Mouse (Mus musculus) adrenal gland, adult (tissue): Measurements from ENCODE around the gene Tmed10.
A peak's percentile ranks its signal among the peaks of the same experiment; 100 is the strongest.

Experiments used
- DNase-seq, 2 experiments: peaks; one replicate each; pipeline ENCODE4 v3.0.0; 2022 to 2023; ENCODE audit warnings: low spot score in 1 of 2; ENCODE audit not compliant: inconsistent age in 2 of 2

Gene Tmed10

GRCm38 (mm10) chr12:85378271-85378670 lies 3.6 kb upstream of the Tmed10 start:
- DNase-seq, result no peak

DNA sequence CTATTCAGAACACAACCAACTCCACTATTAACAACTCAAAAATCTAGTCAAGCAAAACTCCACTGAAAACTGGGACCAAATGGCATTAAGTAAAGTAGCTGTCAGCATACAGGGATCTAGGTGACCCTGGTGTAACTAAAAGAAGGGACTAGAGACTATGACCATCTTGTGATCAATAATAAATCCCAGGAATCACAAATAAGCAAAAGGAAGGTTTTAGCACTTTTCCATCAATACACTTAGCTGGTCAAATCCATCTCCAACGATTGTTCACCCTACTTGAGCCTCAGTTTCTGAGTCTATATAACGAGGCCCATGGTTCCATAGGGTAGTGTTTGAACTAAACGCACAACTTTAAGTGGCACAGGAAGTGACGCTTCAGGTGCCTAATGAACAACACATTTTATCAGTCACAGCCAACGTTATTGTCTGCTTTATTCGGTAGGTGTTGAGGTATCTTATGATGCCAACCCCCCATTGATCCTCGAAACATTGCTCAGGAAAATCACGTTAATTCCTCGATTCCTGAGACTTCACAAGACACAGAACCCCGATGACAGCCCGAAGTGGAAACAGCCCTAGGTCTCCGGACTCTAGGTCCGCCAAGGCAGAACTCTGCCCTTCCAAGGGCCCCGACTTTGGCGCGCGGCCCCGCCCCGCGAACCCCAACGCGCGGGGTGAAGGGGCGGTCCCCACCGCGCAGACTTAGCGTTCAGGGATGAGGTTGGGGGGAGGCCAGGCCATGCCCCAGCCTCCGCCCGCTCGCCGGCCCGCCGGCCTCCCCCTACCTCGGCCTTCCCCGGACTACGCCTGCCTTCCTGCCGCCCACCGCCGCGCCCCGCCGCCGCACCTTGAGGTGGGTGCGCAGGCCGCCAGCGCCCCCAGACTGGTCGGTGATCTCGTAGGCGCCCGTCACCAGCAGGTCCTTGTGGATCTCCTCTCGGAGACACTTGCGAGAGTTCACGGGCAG lies 771 bp downstream of the Tmed10 start:
- peak; percentile 86 to 94 for DNase-seq

DNA sequence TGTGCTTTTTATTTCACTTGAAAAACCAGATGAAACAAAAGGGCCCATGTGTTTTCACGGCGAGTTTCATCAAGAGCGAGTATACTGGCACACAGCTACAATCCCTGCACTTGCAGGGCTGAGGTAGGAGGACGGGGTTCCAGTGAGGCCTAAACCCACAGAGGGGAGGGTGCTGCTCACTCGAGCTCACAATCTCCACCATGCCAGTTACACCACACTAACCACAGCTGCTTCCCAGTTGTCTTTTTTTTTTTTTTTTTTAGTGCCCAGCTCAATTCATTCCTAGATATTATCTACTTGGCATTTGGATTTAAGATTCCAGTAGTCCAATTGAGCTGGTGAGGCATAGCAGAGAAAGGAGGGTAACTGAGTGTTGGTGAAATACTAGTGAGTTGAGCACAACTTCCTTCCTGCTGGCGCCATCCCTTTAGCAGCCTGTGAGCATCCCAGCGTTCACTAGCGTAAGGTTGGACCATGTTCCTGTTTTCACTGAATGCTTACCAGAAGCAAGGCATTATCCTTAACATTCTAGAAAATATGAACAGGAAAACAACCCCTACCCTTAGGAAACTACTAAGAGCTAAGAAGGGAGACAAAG lies 2.5 kb downstream of the Tmed10 start:
- no peak for DNase-seq

GRCm38 (mm10) chr12:85368441-85369063 lies 6.1 kb downstream of the Tmed10 start:
- peak in 1 of 2 experiments; percentile 54 for DNase-seq

DNA sequence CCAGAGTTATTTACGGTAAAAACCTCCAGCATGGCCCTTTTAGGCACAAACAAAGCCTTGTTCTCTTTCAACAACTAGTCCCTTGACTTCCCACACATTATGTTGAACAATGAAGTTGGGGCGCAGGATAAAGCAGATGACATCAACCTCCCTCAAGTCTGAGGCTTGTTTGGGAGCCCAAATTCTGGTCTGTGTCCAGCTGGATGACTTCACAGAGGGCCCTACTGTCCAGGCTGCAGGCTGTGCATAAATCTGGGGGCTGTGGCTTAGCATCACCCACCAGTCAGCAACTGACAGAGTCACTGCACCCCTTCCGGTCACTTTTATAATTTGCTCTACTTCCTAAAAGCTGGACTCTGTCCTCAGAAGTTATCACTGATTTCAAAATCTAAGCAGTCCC lies 8.4 kb downstream of the Tmed10 start:
- DNase-seq, result peak in 1 of 2 experiments; percentile 63

- DNase-seq, result no peak
Observed at GRCm38 (mm10) chr12:85362510-85362909, 12.1 kb downstream of the Tmed10 start.

GRCm38 (mm10) chr12:85361580-85361979 lies 13.1 kb downstream of the Tmed10 start:
- no peak for DNase-seq

- DNase-seq, result no peak
Observed at GRCm38 (mm10) chr12:85361165-85361564, 13.5 kb downstream of the Tmed10 start.

DNA sequence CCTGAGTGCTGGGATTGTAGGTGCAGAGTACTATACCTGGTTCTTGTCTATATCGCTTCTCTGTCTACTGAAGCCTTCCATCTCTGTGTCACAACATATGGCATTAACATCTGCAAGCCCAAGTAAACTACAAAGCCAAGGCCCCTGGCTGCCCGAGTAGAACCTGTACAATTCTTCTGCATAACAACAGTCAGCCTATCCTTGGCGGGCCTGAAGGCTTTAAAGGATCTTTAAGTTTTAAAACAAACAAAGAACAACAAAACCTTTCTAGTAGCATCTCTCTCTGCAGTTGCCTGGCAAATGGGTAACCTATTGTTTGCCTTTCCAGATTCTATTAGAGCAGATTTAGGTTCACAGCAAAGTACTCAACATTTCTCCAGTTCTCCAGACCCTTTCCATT lies 20.6 kb downstream of the Tmed10 start:
- no peak for DNase-seq

DNA sequence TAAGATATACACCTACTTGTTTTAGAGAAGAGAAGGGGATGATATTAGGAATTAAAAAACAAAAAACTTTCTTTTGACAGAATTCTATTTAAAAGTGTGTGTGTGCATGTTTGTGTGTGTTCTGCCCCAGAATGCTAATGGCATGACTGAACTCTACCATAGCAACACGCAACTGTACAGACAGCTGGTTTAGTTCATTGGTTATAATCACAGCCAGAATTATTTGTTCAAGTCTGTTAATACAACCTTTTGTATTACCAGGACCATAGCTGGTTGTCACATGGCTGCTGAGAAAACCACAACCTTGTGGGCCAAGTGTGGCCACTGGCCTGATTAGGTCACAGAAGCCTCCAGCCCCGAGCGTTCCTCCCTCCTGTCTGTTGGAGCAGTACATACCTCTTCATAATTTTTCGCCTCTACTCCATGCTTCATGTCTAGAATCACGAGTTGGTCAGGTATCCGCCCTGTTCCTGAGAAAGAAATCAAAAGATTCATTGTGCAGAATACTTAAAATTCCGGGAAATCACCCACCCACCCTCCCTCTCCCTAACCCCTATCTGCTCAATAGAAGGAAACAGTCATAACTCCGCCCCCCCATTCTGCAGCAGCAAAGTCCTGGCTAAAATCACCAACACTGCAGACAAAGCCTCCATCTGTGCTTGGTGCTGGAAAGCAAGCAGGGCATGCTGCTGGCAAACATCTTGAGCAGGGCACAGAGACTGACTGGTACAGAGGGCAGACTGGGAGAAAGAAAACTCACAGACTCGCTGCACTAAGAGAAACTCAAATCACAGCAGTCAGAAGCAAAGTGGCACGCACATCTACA lies 24.0 kb downstream of the Tmed10 start:
- DNase-seq, result no peak

- peak in 1 of 2 experiments; percentile 57 for DNase-seq
Observed at GRCm38 (mm10) chr12:85348338-85348737, 26.3 kb downstream of the Tmed10 start.

- DNase-seq, result no peak
Observed at GRCm38 (mm10) chr12:85347196-85347595, 27.5 kb downstream of the Tmed10 start.

GRCm38 (mm10) chr12:85346374-85346773 lies 28.3 kb downstream of the Tmed10 start:
- peak in 1 of 2 experiments; percentile 89 for DNase-seq

DNA sequence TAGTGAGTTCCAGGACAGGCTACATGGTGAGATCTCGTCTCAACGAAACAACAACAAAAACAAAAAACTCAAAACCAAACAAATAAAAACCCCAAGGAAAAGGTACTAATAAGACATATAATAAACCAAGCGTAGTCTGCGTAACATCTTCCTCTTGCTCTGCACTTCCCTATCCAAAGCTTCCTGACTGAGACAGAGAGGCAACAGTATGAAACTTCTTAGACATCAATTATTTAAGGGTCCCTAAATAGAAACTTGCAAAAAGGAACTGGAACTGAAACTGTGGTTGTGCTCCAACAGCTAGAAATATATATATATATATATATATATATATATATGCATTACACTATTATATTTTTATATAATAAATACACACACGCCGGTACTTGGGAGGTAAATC lies 29.1 kb downstream of the Tmed10 start:
- no peak for DNase-seq

DNA sequence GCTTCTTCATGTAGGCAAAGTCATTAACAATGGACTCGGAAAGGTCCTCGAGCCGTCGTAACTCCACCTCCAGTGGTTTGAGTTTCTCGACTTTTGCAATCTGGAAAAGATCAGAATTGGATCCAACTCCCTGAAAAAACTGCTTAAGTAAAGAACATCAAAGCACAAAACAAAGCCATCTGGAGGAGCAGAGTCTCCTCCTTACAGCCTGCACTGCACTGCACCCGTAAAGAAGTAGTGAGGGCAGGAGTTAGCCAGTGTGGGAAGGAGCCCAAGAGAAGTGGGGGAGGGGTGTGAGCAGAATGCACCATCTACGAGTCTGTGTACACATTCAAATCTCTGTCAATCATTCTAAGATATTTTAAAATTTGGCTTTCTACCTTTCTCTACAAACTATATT lies 30.4 kb downstream of the Tmed10 start:
- DNase-seq, result no peak

DNA sequence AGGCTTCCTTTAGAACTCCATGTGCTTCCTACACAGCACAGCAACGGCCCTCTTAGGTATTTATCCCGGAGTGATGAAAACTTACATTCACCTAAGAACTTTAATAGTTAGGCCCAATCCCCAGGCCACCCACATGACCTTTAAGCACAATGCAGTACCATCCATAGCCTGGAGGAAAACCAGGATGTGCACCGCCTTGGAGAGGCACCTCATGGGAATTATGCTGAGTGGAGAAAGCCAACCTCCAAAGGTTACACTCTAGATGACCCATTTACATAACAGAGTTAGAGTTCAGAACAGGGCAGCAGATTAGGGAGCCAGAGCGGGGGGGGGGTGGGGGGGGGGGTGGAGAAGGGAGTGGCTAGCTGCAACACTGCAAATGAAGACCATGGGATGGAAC lies 32.3 kb downstream of the Tmed10 start:
- DNase-seq, result no peak

GRCm38 (mm10) chr12:85341131-85341530 lies 33.5 kb downstream of the Tmed10 start:
- peak in 1 of 2 experiments; percentile 85 for DNase-seq

- DNase-seq, result peak; percentile 26 to 56
Observed at GRCm38 (mm10) chr12:85339947-85340346, 34.7 kb downstream of the Tmed10 start.

GRCm38 (mm10) chr12:85339243-85339729 lies 35.4 kb downstream of the Tmed10 start, which contains the start of gene Nek9:
TSS of gene Nek9 (minus strand) at chr12:85339362.
- DNase-seq, result peak; percentile 93 to 98

DNA sequence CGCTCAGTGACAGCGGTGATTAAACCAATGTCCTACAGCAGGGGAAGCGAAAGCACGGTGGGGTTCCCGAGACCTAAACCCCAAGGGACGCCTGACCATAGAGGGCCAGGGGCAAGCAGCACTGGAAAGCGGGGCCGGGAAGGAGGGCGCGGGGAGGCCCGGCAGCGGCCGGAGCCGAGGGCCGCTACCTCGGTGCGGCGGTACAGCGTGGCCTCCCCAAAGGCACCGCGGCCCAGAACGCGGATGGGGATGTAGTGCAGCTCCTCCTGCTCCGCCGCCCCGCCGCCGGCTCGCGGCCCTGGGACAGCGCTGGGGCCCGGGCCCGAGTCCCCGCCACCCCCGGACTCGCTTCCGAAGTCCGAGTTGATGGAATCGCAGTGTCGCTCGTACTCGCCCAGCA lies 35.8 kb downstream of the Tmed10 start:
- no peak for DNase-seq
